Mouse (Mus musculus): ENCODE measurements around the gene Ntrk3. TPM values are rescaled to one million over a fixed set of nuclear protein-coding genes. Genes with fewer than 3 reads are reported as not detected.
A peak's percentile ranks its signal among the peaks of the same experiment; 100 is the strongest.

The Ntrk3 gene
- polyA plus RNA-seq, 1 experiment = 7.7 TPM

GRCm38 (mm10) chr7:78660832-78661231 is 77.0 kb downstream of the Ntrk3 start:
- Histone ChIP-seq H3K36me3 (ENCODE audit: control insufficient read depth, insufficient read depth, low read length) (no peaks in the 10 kb centered on the region), H3K4me1 (ENCODE audit: control insufficient read depth, insufficient read depth, low read length) (no peaks in the 10 kb centered on the region), H3K4me3 (ENCODE audit: control insufficient read depth, low read depth, low read length) (no peak overlapping the region), H3K27ac (ENCODE audit: control insufficient read depth, insufficient read depth, low read depth, low read length) (no peak overlapping the region), H3K27me3 (ENCODE audit: control insufficient read depth, insufficient read depth, low read length) (no peaks in the 10 kb centered on the region)
- TF ChIP-seq CTCF (IDR thresholded peaks at IDR 0.05; ENCODE audit: control insufficient read depth, insufficient read depth, insufficient replicate concordance, low read depth, low read length) = no peak
- no peak for TF ChIP-seq POLR2A (IDR thresholded peaks at IDR 0.05; ENCODE audit: control insufficient read depth, low read depth, low read length)

DNA sequence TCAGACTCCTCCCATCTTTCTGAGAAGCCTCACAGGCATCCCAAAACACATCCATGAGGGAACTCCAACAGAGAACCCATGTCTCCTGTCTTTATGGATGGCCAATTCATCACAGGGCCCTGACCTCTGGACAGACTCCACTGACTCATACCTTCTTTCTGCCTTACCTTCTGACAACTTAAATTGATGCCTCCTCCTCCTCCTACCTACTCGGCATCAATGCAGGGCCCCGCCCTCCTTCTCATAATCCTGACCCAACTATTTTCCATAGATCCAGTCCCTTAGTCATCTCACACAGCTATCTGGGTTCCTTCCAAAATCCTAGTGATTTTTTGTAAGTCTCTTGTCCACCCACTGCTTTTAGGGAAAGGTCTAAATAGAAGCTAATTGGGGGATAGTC is 78.0 kb downstream of the Ntrk3 start:
- Histone ChIP-seq H3K27ac (ENCODE audit: control insufficient read depth, insufficient read depth, low read depth, low read length) (no peak overlapping the region), H3K36me3 (ENCODE audit: control insufficient read depth, insufficient read depth, low read length) (no peaks in the 10 kb centered on the region), H3K4me3 (ENCODE audit: control insufficient read depth, low read depth, low read length) (no peak overlapping the region), H3K4me1 (ENCODE audit: control insufficient read depth, insufficient read depth, low read length) (no peaks in the 10 kb centered on the region), H3K27me3 (ENCODE audit: control insufficient read depth, insufficient read depth, low read length) (no peaks in the 10 kb centered on the region)
- no peak for TF ChIP-seq CTCF (IDR thresholded peaks at IDR 0.05; ENCODE audit: control insufficient read depth, insufficient read depth, insufficient replicate concordance, low read depth, low read length)
- TF ChIP-seq POLR2A (IDR thresholded peaks at IDR 0.05; ENCODE audit: control insufficient read depth, low read depth, low read length) = no peak

GRCm38 (mm10) chr7:78658026-78658425 is 79.8 kb downstream of the Ntrk3 start:
- no peak for TF ChIP-seq CTCF (IDR thresholded peaks at IDR 0.05; ENCODE audit: control insufficient read depth, insufficient read depth, insufficient replicate concordance, low read depth, low read length)
- no peak for TF ChIP-seq POLR2A (IDR thresholded peaks at IDR 0.05; ENCODE audit: control insufficient read depth, low read depth, low read length)
- H3K27ac ChIP-seq (ENCODE audit: control insufficient read depth, insufficient read depth, low read depth, low read length) = no peak overlapping the region
- H3K36me3 ChIP-seq (ENCODE audit: control insufficient read depth, insufficient read depth, low read length) = no peaks in the 10 kb centered on the region
- H3K4me3 ChIP-seq (ENCODE audit: control insufficient read depth, low read depth, low read length) = no peak overlapping the region
- no peaks in the 10 kb centered on the region for H3K27me3 ChIP-seq (ENCODE audit: control insufficient read depth, insufficient read depth, low read length)
- H3K4me1 ChIP-seq (ENCODE audit: control insufficient read depth, insufficient read depth, low read length) = no peaks in the 10 kb centered on the region

DNA sequence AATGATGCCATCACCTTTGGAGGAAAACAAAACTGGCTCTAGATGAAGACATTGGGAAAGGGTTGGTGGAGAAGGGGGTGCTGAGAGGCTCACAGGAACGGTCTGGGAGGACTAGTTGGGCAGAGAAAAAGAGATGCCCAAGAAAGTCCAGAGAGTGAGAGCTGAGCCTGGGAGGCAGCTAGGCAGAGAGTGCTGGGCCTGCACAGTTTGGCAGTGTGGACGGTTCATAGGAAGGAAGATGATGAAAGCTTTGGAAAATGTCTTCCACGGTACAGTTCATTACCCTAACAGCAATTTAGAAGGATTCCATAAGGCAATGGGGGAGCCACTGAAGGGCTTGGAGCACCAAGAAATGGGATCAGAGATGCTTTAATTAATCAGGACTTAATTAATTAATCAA is 81.6 kb downstream of the Ntrk3 start:
- no peak overlapping the region for H3K4me3 ChIP-seq (ENCODE audit: control insufficient read depth, low read depth, low read length)
- no peaks in the 10 kb centered on the region for H3K4me1 ChIP-seq (ENCODE audit: control insufficient read depth, insufficient read depth, low read length)
- TF ChIP-seq POLR2A (IDR thresholded peaks at IDR 0.05; ENCODE audit: control insufficient read depth, low read depth, low read length) (no peak), CTCF (IDR thresholded peaks at IDR 0.05; ENCODE audit: control insufficient read depth, insufficient read depth, insufficient replicate concordance, low read depth, low read length) (no peak)
- no peak overlapping the region for H3K27ac ChIP-seq (ENCODE audit: control insufficient read depth, insufficient read depth, low read depth, low read length)
- H3K36me3 ChIP-seq (ENCODE audit: control insufficient read depth, insufficient read depth, low read length) = no peaks in the 10 kb centered on the region
- no peaks in the 10 kb centered on the region for H3K27me3 ChIP-seq (ENCODE audit: control insufficient read depth, insufficient read depth, low read length)

DNA sequence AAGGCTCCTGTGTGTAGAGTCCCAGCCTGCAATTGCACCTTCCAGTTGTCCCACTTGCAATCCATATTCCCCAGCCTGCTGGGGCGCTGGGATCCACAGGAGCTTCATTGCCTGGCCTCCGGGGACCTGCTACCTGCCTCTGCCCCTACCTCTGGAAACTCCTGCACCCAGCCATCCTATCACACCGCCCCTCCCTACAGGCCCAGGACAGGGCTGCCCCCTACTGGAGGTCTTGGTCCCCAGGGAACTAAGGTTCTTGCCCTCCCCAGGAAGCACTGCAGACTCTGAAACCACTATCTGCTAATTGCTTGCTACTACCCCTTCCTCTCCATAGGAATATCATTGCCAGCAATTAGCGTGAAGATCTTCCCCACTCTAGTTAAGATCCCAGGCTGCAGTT is 84.1 kb downstream of the Ntrk3 start:
- Histone ChIP-seq H3K36me3 (ENCODE audit: control insufficient read depth, insufficient read depth, low read length) (no peaks in the 10 kb centered on the region), H3K4me3 (ENCODE audit: control insufficient read depth, low read depth, low read length) (no peak overlapping the region), H3K27ac (ENCODE audit: control insufficient read depth, insufficient read depth, low read depth, low read length) (no peak overlapping the region), H3K27me3 (ENCODE audit: control insufficient read depth, insufficient read depth, low read length) (no peaks in the 10 kb centered on the region), H3K4me1 (ENCODE audit: control insufficient read depth, insufficient read depth, low read length) (no peaks in the 10 kb centered on the region)
- TF ChIP-seq CTCF (IDR thresholded peaks at IDR 0.05; ENCODE audit: control insufficient read depth, insufficient read depth, insufficient replicate concordance, low read depth, low read length) = no peak
- TF ChIP-seq POLR2A (IDR thresholded peaks at IDR 0.05; ENCODE audit: control insufficient read depth, low read depth, low read length) = no peak

DNA sequence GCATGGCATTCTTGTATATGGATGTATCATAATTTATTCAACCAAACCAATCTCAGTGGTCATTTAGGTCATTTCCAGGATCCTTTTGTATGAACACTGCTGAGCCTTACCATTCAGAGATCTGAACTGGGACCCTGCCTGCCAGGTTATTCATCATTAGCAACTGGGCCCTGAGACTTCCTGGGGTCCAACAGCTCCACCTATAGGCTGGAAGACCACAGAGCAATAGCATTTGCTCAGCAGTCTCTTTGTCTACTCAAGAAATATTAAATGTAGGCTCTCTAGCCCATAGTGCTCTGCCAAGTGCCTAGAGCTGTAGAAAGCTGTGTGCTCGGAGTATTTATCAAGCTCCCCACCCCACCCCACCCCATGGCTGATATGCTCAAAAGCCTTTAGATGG is 85.5 kb downstream of the Ntrk3 start:
- Histone ChIP-seq H3K4me1 (ENCODE audit: control insufficient read depth, insufficient read depth, low read length) (no peaks in the 10 kb centered on the region), H3K4me3 (ENCODE audit: control insufficient read depth, low read depth, low read length) (no peak overlapping the region), H3K27me3 (ENCODE audit: control insufficient read depth, insufficient read depth, low read length) (no peaks in the 10 kb centered on the region), H3K36me3 (ENCODE audit: control insufficient read depth, insufficient read depth, low read length) (no peaks in the 10 kb centered on the region), H3K27ac (ENCODE audit: control insufficient read depth, insufficient read depth, low read depth, low read length) (no peak overlapping the region)
- TF ChIP-seq POLR2A (IDR thresholded peaks at IDR 0.05; ENCODE audit: control insufficient read depth, low read depth, low read length) (no peak), CTCF (IDR thresholded peaks at IDR 0.05; ENCODE audit: control insufficient read depth, insufficient read depth, insufficient replicate concordance, low read depth, low read length) (peak; percentile 22; the same call in 1 of the 2 replicates)

- Histone ChIP-seq H3K4me1 (ENCODE audit: control insufficient read depth, insufficient read depth, low read length) (no peaks in the 10 kb centered on the region), H3K4me3 (ENCODE audit: control insufficient read depth, low read depth, low read length) (no peak overlapping the region), H3K27me3 (ENCODE audit: control insufficient read depth, insufficient read depth, low read length) (no peaks in the 10 kb centered on the region), H3K36me3 (ENCODE audit: control insufficient read depth, insufficient read depth, low read length) (no peaks in the 10 kb centered on the region), H3K27ac (ENCODE audit: control insufficient read depth, insufficient read depth, low read depth, low read length) (no peak overlapping the region)
- TF ChIP-seq POLR2A (IDR thresholded peaks at IDR 0.05; ENCODE audit: control insufficient read depth, low read depth, low read length) (no peak), CTCF (IDR thresholded peaks at IDR 0.05; ENCODE audit: control insufficient read depth, insufficient read depth, insufficient replicate concordance, low read depth, low read length) (no peak)
These were observed 86.3 kb downstream of the Ntrk3 start for GRCm38 (mm10) chr7:78651540-78651939.

- Histone ChIP-seq H3K27ac (ENCODE audit: control insufficient read depth, insufficient read depth, low read depth, low read length) (no peak overlapping the region), H3K4me3 (ENCODE audit: control insufficient read depth, low read depth, low read length) (no peak overlapping the region), H3K27me3 (ENCODE audit: control insufficient read depth, insufficient read depth, low read length) (no peaks in the 10 kb centered on the region), H3K4me1 (ENCODE audit: control insufficient read depth, insufficient read depth, low read length) (no peaks in the 10 kb centered on the region), H3K36me3 (ENCODE audit: control insufficient read depth, insufficient read depth, low read length) (no peaks in the 10 kb centered on the region)
- TF ChIP-seq POLR2A (IDR thresholded peaks at IDR 0.05; ENCODE audit: control insufficient read depth, low read depth, low read length) (no peak), CTCF (IDR thresholded peaks at IDR 0.05; ENCODE audit: control insufficient read depth, insufficient read depth, insufficient replicate concordance, low read depth, low read length) (peak; percentile 65; the same call in 1 of the 2 replicates)
These were observed 94.1 kb downstream of the Ntrk3 start for GRCm38 (mm10) chr7:78643667-78644066.

Measured in testis, adult 2 months (tissue).